10 mouse cellular contexts compared by ENCODE assay signal in genomic region chr13:45960311-45960965, GRCm38 (mm10). TPM values are rescaled to one million over a fixed set of nuclear protein-coding genes. Genes with fewer than 3 reads are reported as not detected.
DNase-seq lines count a peak whose midpoint lies in the region; ATAC-seq lines count a peak whose summit lies in the region.
"Had no signal": no experiment of that assay in that cellular context is flagged by ENCODE, and none has a peak within 500 bp of the region (broad histone marks: within the 10 kb centered on the region; RNA-seq: fewer than 3 reads in every experiment).

No protein-coding gene starts in this region.

- no peak overlapping the region for H3K4me3 ChIP-seq in heart, embryonic 12.5 days
- no peak overlapping the region for H3K4me3 ChIP-seq in heart, embryonic 16.5 days (ENCODE audit: low read length)
- H3K4me3 ChIP-seq in neural tube, embryonic 14.5 days (ENCODE audit: low read depth, low read length) = no peak overlapping the region

- peak overlapping the region; percentile 16; the same call in 1 of the 2 replicates for H3K4me2 ChIP-seq in heart, embryonic 12.5 days
- peak overlapping the region; percentile 17; the same call in 1 of the 2 replicates for H3K4me2 ChIP-seq in heart, embryonic 16.5 days (ENCODE audit: low read depth, low read length)
- H3K4me2 ChIP-seq in neural tube, embryonic 14.5 days (ENCODE audit: low read depth, low read length) = peak overlapping the region; percentile 23; the same call in 1 of the 2 replicates

- no peaks in the 10 kb centered on the region for H3K27me3 ChIP-seq in heart, embryonic 12.5 days (replicated peaks)
- H3K27me3 ChIP-seq in heart, embryonic 16.5 days (ENCODE audit: control insufficient read depth, insufficient read depth, low read length) = no peaks in the 10 kb centered on the region
- H3K27me3 ChIP-seq in neural tube, embryonic 14.5 days (ENCODE audit: control insufficient read depth, insufficient read depth, low read length) = 0 out of 2 replicates have a peak, but pooled peaks cover 3% of the 10 kb centered on the region

- ATAC-seq in heart, embryonic 12.5 days (ENCODE audit: insufficient number of reproducible peaks, low FRiP score) = no peak
- no peak for ATAC-seq in heart, embryonic 16.5 days (replicated peaks; ENCODE audit: extremely low read depth, insufficient read depth, low FRiP score)
- ATAC-seq in neural tube, embryonic 14.5 days (ENCODE audit: low read depth) = no peak

- no peak overlapping the region for H3K27ac ChIP-seq in heart, embryonic 12.5 days (ENCODE audit: poor library complexity, severe bottlenecking)
- peak overlapping the region; percentile 56; the same call in 1 of the 2 replicates for H3K27ac ChIP-seq in heart, embryonic 16.5 days (ENCODE audit: low read length)
- 0 out of 2 replicates have a peak overlapping the region, but pooled peaks have one; percentile 28 for H3K27ac ChIP-seq in neural tube, embryonic 14.5 days (ENCODE audit: low read depth, low read length)

- peaks cover 32% of the 10 kb centered on the region for H3K4me1 ChIP-seq in heart, embryonic 12.5 days (replicated peaks)
- H3K4me1 ChIP-seq in heart, embryonic 16.5 days (ENCODE audit: control insufficient read depth, insufficient read depth, low read length) = peaks cover 33% of the 10 kb centered on the region
- peaks cover 10% of the 10 kb centered on the region; the same call in 1 of the 2 replicates for H3K4me1 ChIP-seq in neural tube, embryonic 14.5 days (ENCODE audit: control insufficient read depth, insufficient read depth, low read length)

- H3K36me3 ChIP-seq in heart, embryonic 12.5 days = peaks cover 3% of the 10 kb centered on the region; the same call in 1 of the 2 replicates
- H3K36me3 ChIP-seq in heart, embryonic 16.5 days (ENCODE audit: control insufficient read depth, insufficient read depth) = no peaks in the 10 kb centered on the region; the same call in 1 of the 2 replicates
- H3K36me3 ChIP-seq in neural tube, embryonic 14.5 days (ENCODE audit: control insufficient read depth, insufficient read depth, low read length) = no peaks in the 10 kb centered on the region

- no peak for DNase-seq in heart, adult 9 months (ENCODE audit: low spot score in 2 of 2)
- peak; percentile 25 to 57 for DNase-seq in lung, adult 18-20 months
- no peak for DNase-seq in lung, postnatal 4 days
- no peak for DNase-seq in right cerebral cortex, adult 2 months (ENCODE audit: low spot score in 2 of 2)
- DNase-seq: cerebellum, adult 18-20 months; kidney, postnatal 36 days; left cerebral cortex, postnatal 4 days had no signal

- 47% methylated on average over 14 of the region's 14 CpGs for WGBS in heart, embryonic 12.5 days
- 39% methylated on average over 14 of the region's 14 CpGs for WGBS in heart, embryonic 16.5 days
- WGBS in neural tube, embryonic 14.5 days = 43% methylated on average over 14 of the region's 14 CpGs

- no peak overlapping the region for H3K9ac ChIP-seq in heart, embryonic 12.5 days
- H3K9ac ChIP-seq in heart, embryonic 16.5 days (ENCODE audit: low read length) = no peak overlapping the region
- H3K9ac ChIP-seq in neural tube, embryonic 14.5 days (replicated peaks; ENCODE audit: low read depth, low read length) = no peak overlapping the region

- no peaks in the 10 kb centered on the region for H3K9me3 ChIP-seq in heart, embryonic 12.5 days (replicated peaks)
- H3K9me3 ChIP-seq in heart, embryonic 16.5 days (replicated peaks; ENCODE audit: control insufficient read depth, low read length) = no peaks in the 10 kb centered on the region
- no peaks in the 10 kb centered on the region for H3K9me3 ChIP-seq in neural tube, embryonic 14.5 days (ENCODE audit: control insufficient read depth, low read length)

RNA-seq across cellular contexts. Expression of gene Atxn1, which starts 4.4 kb away (rescaled TPM):
- polyA plus RNA-seq in heart, embryonic 12.5 days (2016; fragmentation: Nextera tagmentation; extraction: Ambion mirVana) = 7.1 and 7.7 TPM in 2 replicates
- 7.2 and 7.7 TPM in 2 replicates for polyA plus RNA-seq in heart, embryonic 16.5 days (2015; fragmentation: Nextera tagmentation; extraction: Ambion mirVana)
- 7.5 and 9.4 TPM in 2 replicates for polyA plus RNA-seq in neural tube, embryonic 14.5 days (2014; fragmentation: Nextera tagmentation; extraction: Ambion mirVana)

Comparison
In these comparisons a context has a peak if more than half of its experiments do, and no peak if none do; other contexts are left out.
1. DNase-seq: peak in lung, adult 18-20 months (2 of 2); none in heart, adult 9 months (0 of 2), lung, postnatal 4 days (0 of 2) and right cerebral cortex, adult 2 months (0 of 2).
2. Peak in every context shown above with its lines, with median percentiles within 50 percentile points of each other: H3K4me2 ChIP-seq.